Mouse (Mus musculus) MEL (cell line): Measurements from ENCODE around the gene Prss34. TPM values are rescaled to one million over a fixed set of nuclear protein-coding genes. Genes with fewer than 3 reads are reported as not detected.

Experiments
- DNase-seq: peaks from one replicate; pipeline ENCODE4 v3.0.0; 2011; ENCODE audit warnings: low read depth, low spot score
- H3K27ac ChIP-seq: 2 replicates; pipeline ENCODE4 v1.5.1; 2012; ENCODE audit warnings: low read depth, mild to moderate bottlenecking, control low read depth, low read length, moderate library complexity; ENCODE audit not compliant: control insufficient read depth
- H3K27me3 ChIP-seq, 2 experiments: fragments of 150-350 bp in 1 of 2; sonication (generic) in 1 of 2; 2 replicates each; pipeline ENCODE4 v1.6.1; 2012; ENCODE audit warnings: low read length in 2 of 2, mild to moderate bottlenecking in 2 of 2, improper control_type of control experiment in 1 of 2, moderate library complexity in 1 of 2; ENCODE audit not compliant: insufficient read depth in 2 of 2, control insufficient read depth in 1 of 2
- H3K36me3 ChIP-seq, 2 experiments: 2 replicates each; pipeline ENCODE4 v1.6.1; 2012 to 2014; ENCODE audit warnings: low read length in 2 of 2, improper control_type of control experiment in 1 of 2, inconsistent platforms in 1 of 2, mild to moderate bottlenecking in 1 of 2; ENCODE audit not compliant: insufficient read depth in 2 of 2, control insufficient read depth in 1 of 2
- H3K4me1 ChIP-seq, 2 experiments: fragments of 150-350 bp in 1 of 2; sonication (generic) in 1 of 2; 2 replicates each; pipeline ENCODE4 v1.6.1; 2012; ENCODE audit warnings: low read length in 2 of 2, improper control_type of control experiment in 1 of 2, mild to moderate bottlenecking in 1 of 2; ENCODE audit not compliant: insufficient read depth in 2 of 2, control insufficient read depth in 1 of 2
- H3K4me3 ChIP-seq, 2 experiments: fragments of 150-350 bp in 1 of 2; sonication (generic) in 1 of 2; 2 replicates each; pipeline ENCODE4 v1.5.1; 2012; ENCODE audit warnings: low read depth in 2 of 2, low read length in 2 of 2, mild to moderate bottlenecking in 2 of 2, moderate library complexity in 2 of 2, control low read depth in 1 of 2, improper control_type of control experiment in 1 of 2; ENCODE audit not compliant: control insufficient read depth in 1 of 2, insufficient read depth in 1 of 2
- H3K79me2 ChIP-seq: 2 replicates; pipeline ENCODE4 v1.6.1; 2012; ENCODE audit warnings: mild to moderate bottlenecking, low read length, moderate library complexity; ENCODE audit not compliant: control insufficient read depth, poor library complexity, insufficient read depth
- H3K9ac ChIP-seq: 2 replicates; pipeline ENCODE4 v1.6.1; 2012; ENCODE audit warnings: low read depth, mild to moderate bottlenecking, control low read depth, low read length, moderate library complexity; ENCODE audit not compliant: control insufficient read depth, poor library complexity, severe bottlenecking
- H3K9me3 ChIP-seq: fragments of 150-350 bp; sonication (generic); replicated peaks from 2 replicates; pipeline ENCODE4 v1.6.1; 2012; ENCODE audit warnings: mild to moderate bottlenecking, low read length, improper control_type of control experiment, moderate library complexity; ENCODE audit not compliant: insufficient read depth
- CHD2 ChIP-seq: IDR thresholded peaks from 2 replicates; pipeline ENCODE4 v1.6.1; 2011; ENCODE audit warnings: low read length, improper control_type of control experiment
- E2F4 ChIP-seq: IDR thresholded peaks from 2 replicates; pipeline ENCODE4 v1.6.1; 2011; ENCODE audit warnings: low read depth, low read length, improper control_type of control experiment, borderline replicate concordance
- ELF1 ChIP-seq: IDR thresholded peaks from 2 replicates; pipeline ENCODE4 v1.6.1; 2014; ENCODE audit warnings: low read depth, mild to moderate bottlenecking, inconsistent platforms, low read length, improper control_type of control experiment, moderate library complexity
- ETS1 ChIP-seq: IDR thresholded peaks from 2 replicates; pipeline ENCODE4 v1.6.1; 2012; ENCODE audit warnings: low read depth, mild to moderate bottlenecking, inconsistent platforms, low read length, improper control_type of control experiment, moderate library complexity
- GABPA ChIP-seq: IDR thresholded peaks from 2 replicates; pipeline ENCODE4 v1.6.1; 2012; ENCODE audit warnings: low read depth, mild to moderate bottlenecking, inconsistent platforms, low read length, improper control_type of control experiment, moderate library complexity
- GATA1 ChIP-seq: IDR thresholded peaks from 2 replicates; pipeline ENCODE4 v1.6.1; 2011; ENCODE audit warnings: low read depth, low read length, improper control_type of control experiment
- JUND ChIP-seq: IDR thresholded peaks from 2 replicates; pipeline ENCODE4 v1.6.1; 2011; ENCODE audit warnings: low read depth, mild to moderate bottlenecking, improper control_type of control experiment, low read length
- KAT2A ChIP-seq: conservative IDR thresholded peaks from 2 replicates; pipeline ENCODE4 v1.6.1; 2012; ENCODE audit warnings: low read depth, low read length, improper control_type of control experiment, inconsistent platforms
- MAZ ChIP-seq: IDR thresholded peaks from 2 replicates; pipeline ENCODE4 v1.6.1; 2012; ENCODE audit warnings: low read depth, mild to moderate bottlenecking, inconsistent platforms, low read length, improper control_type of control experiment
- MEF2A ChIP-seq: IDR thresholded peaks from 2 replicates; pipeline ENCODE4 v1.6.1; 2014; ENCODE audit warnings: low read depth, mild to moderate bottlenecking, inconsistent platforms, low read length, improper control_type of control experiment; ENCODE audit not compliant: poor library complexity, insufficient replicate concordance, severe bottlenecking; ENCODE audit errors: extremely low read depth
- MYB ChIP-seq: IDR thresholded peaks from 2 replicates; pipeline ENCODE4 v1.6.1; 2011; ENCODE audit warnings: mild to moderate bottlenecking, low read depth, low read length, improper control_type of control experiment
- MYC ChIP-seq: IDR thresholded peaks from 2 replicates; pipeline ENCODE4 v1.6.1; 2011; ENCODE audit warnings: low read depth, mild to moderate bottlenecking, low read length, improper control_type of control experiment, moderate library complexity
- NELFE ChIP-seq: IDR thresholded peaks from 2 replicates; pipeline ENCODE4 v1.6.1; 2011; ENCODE audit warnings: low read depth, low read length, improper control_type of control experiment
- NRF1 ChIP-seq: IDR thresholded peaks from 2 replicates; pipeline ENCODE4 v1.6.1; 2014; ENCODE audit warnings: low read depth, mild to moderate bottlenecking, inconsistent platforms, low read length, improper control_type of control experiment, moderate library complexity; ENCODE audit not compliant: poor library complexity, insufficient read depth, severe bottlenecking
- POLR2A ChIP-seq, 2 experiments: IDR thresholded peaks; 2 replicates each; pipeline ENCODE4 v1.6.1; 2011 to 2012; ENCODE audit warnings: low read length in 2 of 2, mild to moderate bottlenecking in 2 of 2, control low read depth in 1 of 2, improper control_type of control experiment in 1 of 2, low read depth in 1 of 2, moderate library complexity in 1 of 2; ENCODE audit not compliant: control insufficient read depth in 1 of 2, insufficient read depth in 1 of 2, poor library complexity in 1 of 2
- POLR2AphosphoS5 ChIP-seq: IDR thresholded peaks from 2 replicates; pipeline ENCODE4 v1.6.1; 2012; ENCODE audit warnings: low read depth, borderline replicate concordance, mild to moderate bottlenecking, inconsistent platforms, low read length, moderate library complexity, mixed read lengths
- RCOR1 ChIP-seq: IDR thresholded peaks from 2 replicates; pipeline ENCODE4 v1.6.1; 2012; ENCODE audit warnings: low read depth, mild to moderate bottlenecking, inconsistent platforms, low read length, improper control_type of control experiment
- SIN3A ChIP-seq: IDR thresholded peaks from 2 replicates; pipeline ENCODE4 v1.6.1; 2012; ENCODE audit warnings: low read length, improper control_type of control experiment, inconsistent platforms
- TBP ChIP-seq: IDR thresholded peaks from 2 replicates; pipeline ENCODE4 v1.8.0; 2011; ENCODE audit warnings: low read depth, low read length, improper control_type of control experiment
- TCF12 ChIP-seq: IDR thresholded peaks from 2 replicates; pipeline ENCODE4 v1.6.1; 2014; ENCODE audit warnings: low read depth, mild to moderate bottlenecking, inconsistent platforms, low read length, improper control_type of control experiment, moderate library complexity
- UBTF ChIP-seq: IDR thresholded peaks from 2 replicates; pipeline ENCODE4 v1.6.1; 2012; ENCODE audit warnings: low read depth, mild to moderate bottlenecking, inconsistent platforms, low read length, improper control_type of control experiment, moderate library complexity, borderline replicate concordance; ENCODE audit not compliant: insufficient read depth
- USF1 ChIP-seq: IDR thresholded peaks from 2 replicates; pipeline ENCODE4 v1.6.1; 2014; ENCODE audit warnings: low read depth, mild to moderate bottlenecking, inconsistent platforms, low read length, improper control_type of control experiment, moderate library complexity
- USF2 ChIP-seq, 2 experiments: IDR thresholded peaks; 2 replicates each; pipeline ENCODE4 v1.6.1; 2011 to 2012; ENCODE audit warnings: improper control_type of control experiment in 2 of 2, low read length in 2 of 2, borderline replicate concordance in 1 of 2, inconsistent platforms in 1 of 2, low read depth in 1 of 2, mild to moderate bottlenecking in 1 of 2; ENCODE audit not compliant: insufficient read depth in 1 of 2
- ZC3H11A ChIP-seq: IDR thresholded peaks from 2 replicates; pipeline ENCODE4 v1.6.1; 2012; ENCODE audit warnings: low read depth, mild to moderate bottlenecking, inconsistent platforms, low read length, improper control_type of control experiment
- ZKSCAN1 ChIP-seq: IDR thresholded peaks from 2 replicates; pipeline ENCODE4 v1.6.1; 2012; ENCODE audit warnings: low read depth, mild to moderate bottlenecking, inconsistent platforms, low read length, improper control_type of control experiment, moderate library complexity
- polyA plus RNA-seq, 2 experiments: library from polyadenylated mRNA; stranded (reverse) in 1 of 2; unstranded in 1 of 2; fragments of >175 nt in 1 of 2; fragments of >200 nt in 1 of 2; gene quantifications; 2 replicates each; pipeline versions ENCODE4 v1.2.1 to v1.2.4; 2012; ENCODE audit warnings: low replicate concordance in 2 of 2, low read depth in 1 of 2; ENCODE audit not compliant: insufficient read length in 2 of 2, insufficient read depth in 1 of 2, missing spikeins in 1 of 2
- total RNA-seq: library from RNA; depleted of rRNA; stranded (reverse); fragments of 300-350 nt; gene quantifications from 2 replicates; pipeline ENCODE4 v1.2.3, GENCODE M21; 2012

The Prss34 gene
- total and polyA plus RNA-seq, 3 experiments, result not detected

GRCm38 (mm10) chr17:25318354-25318753, 20.2 kb downstream of the Prss34 start, which contains the start of gene Prss29:
Gene Prss29, plus strand, starts transcription at chr17:25318654.
- Histone ChIP-seq H3K9me3 (no peaks in the 10 kb centered on the region), H3K9ac (no peak within 1 kb of the TSS), H3K27ac (no peak within 1 kb of the TSS), H3K36me3 (no peaks in the 10 kb centered on the region), H3K4me1 (no peaks in the 10 kb centered on the region), H3K4me3 (no peak within 1 kb of the TSS), H3K79me2 (no peaks in the 10 kb centered on the region), H3K27me3 (peaks cover 1 to 3% of the 10 kb centered on the region in 2 experiments)
- no peak for TF ChIP-seq POLR2AphosphoS5
- no peak for TF ChIP-seq MYB
- no peak for TF ChIP-seq ELF1
- TF ChIP-seq MYC, result no peak
- no peak for TF ChIP-seq JUND
- no peak for TF ChIP-seq USF1
- TF ChIP-seq NRF1, result no peak
- DNase-seq, result no peak

- Histone ChIP-seq H3K27ac (no peak overlapping the region), H3K27me3 (peaks cover 1 to 3% of the 10 kb centered on the region in 2 experiments), H3K36me3 (no peaks in the 10 kb centered on the region), H3K4me1 (no peaks in the 10 kb centered on the region), H3K9ac (no peak overlapping the region), H3K9me3 (no peaks in the 10 kb centered on the region), H3K4me3 (no peak overlapping the region), H3K79me2 (no peaks in the 10 kb centered on the region)
- no peak for DNase-seq
- no peak for TF ChIP-seq MAZ
- no peak for TF ChIP-seq E2F4
- no peak for TF ChIP-seq POLR2A (IDR thresholded peaks at IDR 0.05; ENCODE audit: control insufficient read depth in 1 of 2, insufficient read depth in 1 of 2, low read depth in 1 of 2, low read length in 2 of 2, poor library complexity in 1 of 2)
- no peak for TF ChIP-seq ZC3H11A
- TF ChIP-seq JUND, result no peak
- TF ChIP-seq GATA1, result no peak
- TF ChIP-seq ETS1, result no peak
- TF ChIP-seq KAT2A, result no peak
- no peak for TF ChIP-seq ZKSCAN1
- TF ChIP-seq GABPA, result no peak
- TF ChIP-seq SIN3A, result no peak
- TF ChIP-seq NELFE, result no peak
- TF ChIP-seq RCOR1, result no peak
- no peak for TF ChIP-seq TCF12
- no peak for TF ChIP-seq TBP
- TF ChIP-seq MEF2A, result no peak
- TF ChIP-seq MYB, result no peak
- no peak for TF ChIP-seq UBTF
- TF ChIP-seq USF2 (IDR thresholded peaks at IDR 0.05; ENCODE audit: borderline replicate concordance in 1 of 2, insufficient read depth in 1 of 2, low read depth in 1 of 2, low read length in 2 of 2), result no peak
- TF ChIP-seq CHD2, result no peak
Observed at GRCm38 (mm10) chr17:25320819-25321218, 22.6 kb downstream of the Prss34 start.
